Mouse (Mus musculus) retina, adult 2 months (tissue): Measurements from ENCODE around the gene Dctpp1.
A peak's percentile ranks its signal among the peaks of the same experiment; 100 is the strongest.
"Not testable (repeated sequence)": the region's sequence is repeated elsewhere in the genome, so short reads cannot be mapped to it uniquely, and the experiment has no call there.

Experiments
- DNase-seq: peaks from one replicate; pipeline ENCODE4 v3.0.0-alpha.2; 2012; ENCODE audit warnings: low read depth, low spot score

Gene Dctpp1

DNA sequence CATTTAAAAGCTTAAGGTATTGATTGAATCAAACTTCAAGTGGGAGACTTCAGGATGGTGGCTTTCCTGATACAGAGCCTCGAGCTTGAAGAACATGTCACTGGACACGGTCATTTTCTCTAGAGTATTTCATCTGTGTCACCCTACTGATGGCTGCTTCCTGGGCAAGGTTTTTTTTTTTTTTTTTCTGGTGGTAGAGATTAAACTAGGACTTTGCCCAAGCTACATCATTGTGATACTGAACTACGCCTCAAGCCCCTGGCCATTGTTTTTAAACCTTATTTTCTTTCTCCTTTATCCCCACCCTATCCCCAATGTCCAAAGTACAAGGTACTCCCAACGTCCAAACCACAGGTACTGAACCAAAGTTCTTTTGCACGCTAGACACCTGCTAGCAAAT lies 10.2 kb upstream of the Dctpp1 start:
- DNase-seq = no peak

DNA sequence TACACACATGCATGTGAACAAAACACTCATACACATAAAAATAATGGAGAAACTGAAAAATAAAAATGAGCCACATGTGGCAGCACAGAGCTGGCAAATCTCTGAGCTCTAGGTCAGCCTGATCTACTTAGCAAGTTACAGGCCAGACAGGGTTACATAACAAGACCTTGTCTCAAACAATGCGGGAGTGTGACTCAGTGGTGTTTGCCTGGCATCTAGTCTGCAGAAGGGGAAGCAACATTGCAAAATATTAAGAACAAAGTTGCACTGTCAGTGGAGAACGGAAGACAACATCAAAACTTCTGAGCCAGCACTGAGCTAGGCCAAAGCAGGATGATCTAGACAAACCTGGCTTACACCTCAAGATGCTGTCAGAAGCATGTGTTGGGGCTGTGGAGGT lies 9.7 kb upstream of the Dctpp1 start:
- no peak for DNase-seq

GRCm38 (mm10) chr7:127263526-127263925 lies 3.0 kb upstream of the Dctpp1 start:
- no peak for DNase-seq

DNA sequence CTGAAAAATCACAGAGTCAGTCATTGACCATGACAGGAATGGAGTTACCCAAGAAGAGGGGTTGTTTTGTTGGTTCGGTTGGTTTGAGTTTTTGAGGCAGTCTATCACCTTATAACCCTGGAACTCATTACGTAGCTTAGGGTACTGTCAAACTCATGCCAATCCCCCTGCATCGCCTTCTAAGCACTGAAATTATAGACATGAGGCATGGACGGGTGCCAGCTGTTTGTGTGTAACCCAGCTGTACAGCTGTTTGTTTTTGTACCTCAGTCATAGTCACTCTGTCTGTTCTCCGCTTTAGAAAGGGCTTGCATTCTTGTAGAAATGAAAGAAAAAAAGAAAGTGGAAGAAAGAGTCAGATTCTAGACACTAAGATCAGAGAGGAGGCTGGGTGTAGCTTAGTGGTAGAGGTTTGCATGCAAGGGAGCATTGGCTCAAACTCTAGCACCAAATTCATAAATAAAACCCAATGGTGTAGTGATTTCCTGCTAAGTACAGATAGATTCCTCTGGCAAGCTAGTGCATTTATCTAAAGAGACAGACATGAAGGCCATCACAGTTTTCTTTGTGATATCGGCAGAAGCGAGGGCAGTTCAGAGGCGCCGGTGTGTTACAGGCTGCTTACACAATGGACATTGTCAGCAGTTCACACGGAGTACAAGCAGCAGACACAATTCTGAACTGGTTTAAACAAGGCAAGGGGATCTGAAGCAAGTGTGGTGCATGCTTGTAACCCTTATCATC lies 1.9 kb upstream of the Dctpp1 start:
- no peak for DNase-seq

GRCm38 (mm10) chr7:127259186-127259905 lies 1.2 kb downstream of the Dctpp1 start:
- DNase-seq = no peak

DNA sequence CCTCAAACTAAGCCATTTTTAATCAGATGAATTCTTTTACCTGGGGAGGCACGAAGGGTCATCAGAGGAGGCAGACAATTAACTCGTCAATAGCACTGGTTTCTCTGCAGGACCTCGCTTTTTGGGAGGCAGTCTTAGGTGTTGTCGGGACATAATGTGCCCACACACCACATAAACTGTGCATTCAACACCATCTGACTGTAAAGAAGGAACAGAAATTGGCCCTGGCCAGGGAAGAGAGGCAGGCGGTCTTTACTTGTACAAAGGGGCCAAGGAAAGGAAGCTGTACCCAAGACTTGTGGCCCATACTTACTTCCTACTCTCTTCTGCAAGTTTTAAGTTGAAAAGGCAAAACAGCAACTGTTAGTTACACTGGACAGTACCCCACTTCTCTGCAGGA lies 4.0 kb downstream of the Dctpp1 start:
- no peak for DNase-seq

- no peak for DNase-seq
Measured at GRCm38 (mm10) chr7:127255965-127256364, 4.5 kb downstream of the Dctpp1 start.

- no peak for DNase-seq
Measured at GRCm38 (mm10) chr7:127255008-127255407, 5.5 kb downstream of the Dctpp1 start.

DNA sequence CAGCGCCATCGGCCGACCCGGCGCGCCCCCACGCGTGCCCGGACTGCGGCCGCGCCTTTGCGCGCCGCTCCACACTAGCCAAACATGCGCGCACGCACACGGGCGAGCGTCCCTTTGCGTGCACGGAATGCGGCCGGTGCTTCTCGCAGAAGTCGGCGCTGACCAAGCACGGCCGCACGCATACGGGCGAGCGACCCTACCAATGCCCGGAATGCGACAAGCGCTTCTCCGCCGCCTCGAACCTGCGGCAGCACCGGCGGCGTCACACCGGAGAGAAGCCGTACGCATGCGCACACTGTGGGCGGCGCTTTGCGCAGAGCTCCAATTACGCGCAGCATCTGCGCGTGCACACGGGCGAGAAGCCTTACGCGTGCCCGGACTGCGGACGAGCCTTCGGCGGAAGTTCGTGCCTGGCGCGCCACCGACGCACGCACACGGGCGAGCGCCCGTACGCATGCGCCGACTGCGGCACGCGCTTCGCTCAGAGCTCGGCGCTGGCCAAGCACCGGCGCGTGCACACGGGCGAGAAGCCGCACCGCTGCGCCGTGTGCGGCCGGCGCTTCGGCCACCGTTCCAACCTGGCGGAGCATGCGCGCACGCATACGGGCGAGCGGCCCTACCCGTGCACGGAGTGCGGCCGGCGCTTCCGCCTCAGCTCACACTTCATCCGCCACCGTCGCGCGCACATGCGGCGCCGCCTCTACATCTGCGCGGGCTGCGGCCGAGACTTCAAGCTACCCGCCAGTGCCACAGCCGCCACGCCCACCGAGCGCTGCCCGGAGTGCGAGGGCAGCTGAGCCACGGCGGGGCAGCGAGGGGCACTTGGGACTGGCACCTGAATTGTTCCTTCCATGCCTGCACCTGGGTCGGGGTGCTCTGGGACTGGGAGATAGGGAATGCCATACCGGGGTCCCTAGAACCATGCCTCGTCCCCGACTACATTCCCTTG lies 6.4 kb downstream of the Dctpp1 start:
- peak; percentile 96 for DNase-seq

- DNase-seq = no peak
Measured at GRCm38 (mm10) chr7:127253341-127253740, 7.2 kb downstream of the Dctpp1 start.

DNA sequence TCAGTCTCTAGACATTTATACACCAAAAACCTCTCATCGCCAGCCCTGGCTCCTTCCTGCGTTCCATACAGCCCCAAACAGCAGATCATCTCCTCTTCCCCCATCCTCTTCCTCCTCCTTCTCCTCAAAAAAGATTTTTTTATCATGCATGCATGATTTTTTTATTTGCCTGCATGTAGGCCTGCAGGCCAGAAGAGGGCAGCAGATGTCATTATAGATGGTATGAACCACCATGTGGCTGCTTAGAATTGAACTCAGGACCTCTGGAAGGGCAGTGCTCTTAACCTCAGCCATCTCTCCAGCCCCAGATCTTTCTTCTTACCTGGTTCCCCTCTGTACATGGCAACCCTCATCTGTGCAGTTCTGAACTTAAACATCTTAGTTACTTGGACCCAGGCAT lies 8.1 kb downstream of the Dctpp1 start:
- DNase-seq = no peak

DNA sequence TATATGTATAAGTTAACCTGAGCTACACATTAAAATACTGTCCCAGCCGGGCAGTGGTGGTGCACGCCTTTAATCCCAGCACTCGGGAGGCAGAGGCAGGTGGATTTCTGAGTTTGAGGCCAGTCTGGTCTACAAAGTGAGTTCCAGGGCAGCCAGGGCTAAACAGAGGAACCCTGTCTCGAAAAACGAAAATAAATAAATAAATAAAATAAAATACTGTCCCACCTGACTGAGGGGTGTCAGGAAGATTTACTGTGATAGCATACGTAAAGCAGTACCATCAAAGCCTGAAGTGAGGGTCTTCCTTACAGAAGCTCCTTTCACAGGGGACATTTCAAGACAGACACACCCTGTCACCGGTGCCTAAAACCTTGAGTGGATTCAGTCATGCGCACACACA lies 10.0 kb downstream of the Dctpp1 start:
- DNase-seq = not testable (repeated sequence)

GRCm38 (mm10) chr7:127244658-127245510 lies 15.6 kb downstream of the Dctpp1 start:
- no peak for DNase-seq

- DNase-seq = peak; percentile 76
Measured at GRCm38 (mm10) chr7:127243870-127244657, 16.4 kb downstream of the Dctpp1 start, which contains the start of gene Zfp771. TSS of gene Zfp771 (plus strand) at chr7:127244274.

GRCm38 (mm10) chr7:127243361-127243867 lies 17.1 kb downstream of the Dctpp1 start:
- no peak for DNase-seq

- no peak for DNase-seq
Measured at GRCm38 (mm10) chr7:127234777-127235176, 25.7 kb downstream of the Dctpp1 start.

DNA sequence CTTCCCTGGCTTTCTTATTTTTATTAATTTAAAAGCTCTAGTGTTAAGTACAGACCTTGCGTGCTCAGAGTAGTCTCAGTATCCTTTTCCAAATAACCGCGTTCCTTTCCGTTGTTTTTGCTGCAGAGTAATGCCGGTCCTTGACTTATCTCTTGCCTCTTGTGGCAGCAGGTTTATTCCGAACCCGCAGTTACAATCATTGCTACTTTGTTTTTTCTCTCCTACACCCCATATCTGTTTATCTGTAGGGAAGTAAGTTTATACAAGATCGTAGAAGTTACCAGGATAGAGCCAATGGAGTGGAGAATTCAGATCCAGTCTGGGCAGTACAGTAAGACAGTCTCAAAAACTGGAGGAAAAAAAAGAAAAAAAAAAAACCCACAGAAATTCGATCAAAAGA lies 26.7 kb downstream of the Dctpp1 start:
- DNase-seq = no peak

DNA sequence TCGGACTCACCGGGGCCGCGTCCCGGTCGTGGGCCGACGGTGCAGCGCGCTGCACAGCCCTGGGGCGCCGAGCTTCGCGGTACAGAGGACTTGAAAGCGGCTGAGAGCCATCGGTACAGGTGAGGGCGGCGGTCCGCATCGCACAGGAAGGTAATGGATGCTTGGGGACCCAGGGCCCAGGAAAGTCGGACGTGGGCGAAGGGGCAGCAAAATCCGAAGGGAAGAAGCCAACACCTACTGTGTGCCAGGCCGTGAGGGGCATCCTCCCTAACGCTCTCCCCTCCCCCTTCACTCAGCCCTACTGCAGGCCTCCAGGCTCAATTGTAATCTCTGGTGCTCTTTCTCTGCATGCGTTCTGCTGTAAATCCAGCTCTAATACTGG lies 27.1 kb downstream of the Dctpp1 start:
- no peak for DNase-seq

DNA sequence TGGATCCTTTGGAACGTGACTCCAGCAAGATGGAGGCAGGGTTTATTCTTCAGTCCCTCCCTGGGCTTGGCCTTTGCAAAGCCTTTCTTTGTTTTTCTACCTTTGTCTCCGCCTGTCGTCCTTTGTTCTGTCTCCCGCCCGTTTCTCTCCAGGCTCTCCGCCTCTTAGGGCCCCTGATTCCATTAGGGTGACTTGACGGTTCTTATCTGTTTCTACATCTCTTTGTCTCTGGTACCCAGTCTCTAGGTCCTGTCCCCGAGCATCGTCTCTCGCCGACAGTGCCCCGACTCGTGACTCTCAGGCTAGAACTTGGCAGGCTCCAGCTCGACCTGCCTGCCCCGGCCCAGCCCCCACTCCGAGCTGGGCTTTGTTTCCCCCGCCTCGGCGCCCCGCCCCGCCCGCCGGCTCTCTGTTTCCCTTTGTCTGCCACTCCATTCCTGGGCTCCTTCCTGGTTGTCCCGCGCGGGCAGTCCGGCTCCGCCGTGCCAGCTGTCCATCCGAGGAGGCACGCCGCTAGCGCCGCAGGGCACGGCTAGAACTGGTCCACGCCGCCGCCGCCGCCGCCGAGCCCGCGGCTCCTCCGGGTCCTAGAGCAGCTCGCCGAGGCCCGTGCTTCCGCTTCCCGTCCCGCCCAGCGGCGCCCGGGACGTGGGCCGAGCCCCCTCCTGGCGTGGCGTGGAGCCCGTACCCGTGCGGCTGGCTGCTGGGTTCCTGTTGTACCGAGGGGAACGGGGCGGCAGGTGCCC lies 27.7 kb downstream of the Dctpp1 start, which contains the start of the genes Zfp553 and Sept1:
Zfp553 (plus strand) TSS at position 440 of the 746 bp plus-strand sequence.
Sept1 (minus strand) TSS at position 509 of the 746 bp plus-strand sequence.
- DNase-seq = no peak
